ENCODE assay signal across 20 mouse cellular contexts in genomic region chr2:74874043-74874442, GRCm38 (mm10).
"Had no signal": no experiment of that assay in that cellular context is flagged by ENCODE, and none has a peak within 500 bp of the region (broad histone marks: within the 10 kb centered on the region; RNA-seq: fewer than 3 reads in every experiment).

No protein-coding gene starts in this region.

- H3K9me3 ChIP-seq: limb, embryonic 12.5 days; limb, embryonic 15.5 days; midbrain, embryonic 12.5 days; midbrain, embryonic 15.5 days; neural tube, embryonic 12.5 days; neural tube, embryonic 15.5 days had no signal

- H3K4me1 ChIP-seq: limb, embryonic 12.5 days; limb, embryonic 15.5 days; midbrain, embryonic 12.5 days; midbrain, embryonic 15.5 days; neural tube, embryonic 12.5 days; neural tube, embryonic 15.5 days had no signal

- H3K27ac ChIP-seq: limb, embryonic 12.5 days; limb, embryonic 15.5 days; midbrain, embryonic 12.5 days; midbrain, embryonic 15.5 days; neural tube, embryonic 12.5 days; neural tube, embryonic 15.5 days; stomach, postnatal 0 days had no signal

- H3K4me2 ChIP-seq: limb, embryonic 12.5 days; limb, embryonic 15.5 days; midbrain, embryonic 12.5 days; midbrain, embryonic 15.5 days; neural tube, embryonic 12.5 days; neural tube, embryonic 15.5 days had no signal

- H3K4me3 ChIP-seq: limb, embryonic 12.5 days; limb, embryonic 15.5 days; midbrain, embryonic 12.5 days; midbrain, embryonic 15.5 days; neural tube, embryonic 12.5 days; neural tube, embryonic 15.5 days had no signal

- ATAC-seq: intestine, embryonic 16.5 days; midbrain, embryonic 15.5 days had no signal

- H3K9ac ChIP-seq: limb, embryonic 12.5 days; limb, embryonic 15.5 days; midbrain, embryonic 12.5 days; midbrain, embryonic 15.5 days; neural tube, embryonic 12.5 days; neural tube, embryonic 15.5 days had no signal

- H3K27me3 ChIP-seq: limb, embryonic 12.5 days; limb, embryonic 15.5 days; midbrain, embryonic 12.5 days; midbrain, embryonic 15.5 days; neural tube, embryonic 12.5 days; neural tube, embryonic 15.5 days had no signal

- DNase-seq: kidney, adult 18-20 months; kidney, adult 9 months; kidney, postnatal 14 days; kidney, postnatal 4 days; left cerebral cortex, postnatal 4 days; lung, adult 2 months; lung, postnatal 14 days; lung, postnatal 4 days; right cerebral cortex, adult 18-20 months; right cerebral cortex, postnatal 14 days; right cerebral cortex, postnatal 4 days; thymus, postnatal 25 days had no signal
